Mouse (Mus musculus) ES-CJ7 (cell line): ENCODE data around the gene 4930555G01Rik.
"Not testable (repeated sequence)": the region's sequence is repeated elsewhere in the genome, so short reads cannot be mapped to it uniquely, and the experiment has no call there.

Experiments
- DNase-seq: peaks from one replicate; pipeline ENCODE4 v3.0.0; 2011; ENCODE audit warnings: low read depth, low spot score

The 4930555G01Rik gene

DNA sequence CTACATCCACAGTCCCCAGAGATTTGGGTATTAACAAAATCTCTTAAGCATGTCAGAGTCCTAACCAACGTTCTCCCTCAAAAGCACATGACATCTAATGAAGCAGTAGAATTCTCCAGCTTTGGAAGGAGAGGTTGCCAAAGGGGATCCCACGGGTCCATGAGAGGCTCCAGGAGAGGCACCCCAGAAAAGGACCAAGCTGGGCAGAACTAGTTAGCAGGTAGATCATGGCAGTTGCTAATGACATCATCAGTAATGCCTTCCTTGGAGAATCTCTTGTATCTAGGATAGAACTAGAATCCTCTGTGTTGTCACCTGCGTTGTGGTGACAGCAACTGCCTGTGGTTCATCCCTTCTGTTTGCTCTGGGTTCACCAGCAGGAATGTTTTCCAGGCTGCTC, at the start of gene 4930555G01Rik:
Gene 4930555G01Rik, plus strand, starts transcription at position 301 of the 400 bp plus-strand sequence.
- DNase-seq = not testable (repeated sequence)

DNA sequence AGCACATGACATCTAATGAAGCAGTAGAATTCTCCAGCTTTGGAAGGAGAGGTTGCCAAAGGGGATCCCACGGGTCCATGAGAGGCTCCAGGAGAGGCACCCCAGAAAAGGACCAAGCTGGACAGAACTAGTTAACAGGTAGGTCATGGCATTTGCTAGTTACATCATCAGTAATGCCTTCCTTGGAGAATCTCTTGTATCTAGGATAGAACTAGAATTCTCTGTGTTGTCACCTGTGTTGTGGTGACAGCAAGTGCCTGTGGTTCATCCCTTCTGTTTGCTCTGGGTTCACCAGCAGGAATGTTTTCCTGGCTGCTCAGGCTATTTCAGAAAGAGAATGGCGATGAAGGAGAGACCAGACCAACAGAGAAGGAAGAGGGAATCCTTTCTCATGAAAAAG, 34.8 kb upstream of the 4930555G01Rik start, which contains the start of gene Gm3298:
Gene Gm3298, plus strand, starts transcription at position 301 of the 400 bp plus-strand sequence.
- not testable (repeated sequence) for DNase-seq

DNA sequence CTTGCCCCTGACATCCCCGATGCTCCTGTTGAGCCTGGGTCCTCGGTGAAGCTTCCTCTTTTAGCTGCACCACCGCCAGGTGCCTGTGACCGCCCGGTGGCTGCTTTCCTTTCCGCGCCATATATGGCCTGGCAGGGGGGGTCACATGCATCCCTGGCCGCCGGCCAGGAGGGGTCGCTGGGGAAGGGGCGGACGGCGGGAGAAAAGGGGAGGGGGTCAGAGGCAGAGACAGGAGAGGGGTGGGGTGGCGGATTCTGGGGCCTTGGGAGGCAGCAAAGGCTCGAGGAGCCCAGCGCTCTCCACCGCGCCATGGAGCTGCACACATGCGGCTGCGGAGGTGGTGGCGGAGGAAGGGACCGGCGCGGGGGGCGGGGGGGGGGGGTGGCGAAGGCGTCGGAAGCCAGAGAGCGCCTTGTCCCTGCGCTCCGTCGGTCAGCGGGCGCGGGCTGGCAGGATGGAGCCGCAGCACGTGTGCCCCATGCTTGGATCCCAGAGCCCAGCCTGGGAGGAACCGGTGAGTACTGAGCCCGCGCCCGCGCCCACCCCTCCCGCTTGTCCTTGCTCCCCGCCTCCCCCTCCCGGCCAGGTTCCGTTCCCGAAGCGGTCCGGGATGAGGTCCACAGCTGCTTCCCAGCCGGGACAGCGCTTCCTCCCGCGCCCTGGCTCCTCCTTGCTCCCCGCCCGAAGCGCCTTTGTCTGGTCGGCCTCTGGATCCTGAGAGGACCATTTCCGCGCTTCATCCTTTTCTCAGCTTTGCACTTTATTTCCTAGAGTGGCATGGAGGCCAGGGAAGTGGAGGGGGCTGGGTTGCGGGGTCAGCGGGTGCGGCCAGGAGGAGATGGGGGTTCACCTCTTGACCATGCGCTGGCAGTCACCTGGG, 20.4 kb downstream of the 4930555G01Rik start, which contains the start of gene Gm8281:
Gene Gm8281, plus strand, starts transcription at position 430 of the 880 bp plus-strand sequence.
- not testable (repeated sequence) for DNase-seq
